Mouse (Mus musculus): ENCODE data around the gene Cfap97d2. TPM values are rescaled to one million over a fixed set of nuclear protein-coding genes. Genes with fewer than 3 reads are reported as not detected.

Cfap97d2 gene
- polyA plus RNA-seq, 1 experiment from 2014 or later, result 1.6 TPM

DNA sequence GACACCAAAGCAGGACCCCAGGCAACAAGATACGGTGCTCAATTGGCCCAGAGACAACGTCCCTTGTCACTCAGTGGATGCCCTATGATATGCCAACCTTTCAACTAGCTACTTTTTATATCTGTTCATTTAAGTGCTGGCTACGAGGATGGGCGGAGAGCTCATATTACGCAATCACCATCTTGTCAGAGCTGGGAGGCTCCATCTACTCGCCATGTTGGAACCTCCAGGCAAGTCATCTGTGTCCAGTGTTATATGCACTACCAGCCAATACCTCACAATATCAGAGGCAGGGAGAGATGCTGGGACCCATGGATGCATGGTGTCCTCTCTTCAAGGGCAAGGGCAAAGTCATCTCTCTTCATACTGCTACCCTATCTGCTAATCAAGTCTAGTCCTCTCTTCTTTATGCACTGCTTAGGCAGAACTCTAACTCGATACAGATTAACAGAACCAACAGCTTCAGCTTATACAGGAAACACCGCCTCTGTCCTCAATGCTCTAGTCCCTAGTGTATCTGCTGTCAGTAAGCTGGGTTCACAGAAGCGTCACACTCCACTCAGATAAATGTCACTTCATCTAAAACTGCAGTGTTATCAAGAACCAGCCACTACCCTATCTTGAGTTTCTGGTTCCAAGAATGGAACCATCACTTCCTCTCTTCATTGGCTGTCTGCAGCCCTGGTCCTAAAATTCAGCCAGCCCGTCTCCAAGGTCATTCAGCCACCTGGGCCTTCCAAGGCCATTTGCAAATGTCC, 34.3 kb upstream of the Cfap97d2 start:
- Histone ChIP-seq H3K4me1 (ENCODE audit: control insufficient read depth, insufficient read depth, low read length) (peaks cover 22% of the 10 kb centered on the region; the same call in 1 of the 2 replicates), H3K4me3 (replicated peaks; ENCODE audit: low read depth, low read length) (no peak overlapping the region), H3K27ac (replicated peaks; ENCODE audit: low read depth, low read length) (no peak overlapping the region), H3K9ac (replicated peaks; ENCODE audit: low read length) (no peak overlapping the region), H3K36me3 (ENCODE audit: control insufficient read depth, insufficient read depth, low read length) (no peaks in the 10 kb centered on the region), H3K4me2 (ENCODE audit: low read length) (no peak overlapping the region), H3K27me3 (ENCODE audit: control insufficient read depth, insufficient read depth, low read length) (no peaks in the 10 kb centered on the region), H3K9me3 (ENCODE audit: control insufficient read depth, low read length) (no peaks in the 10 kb centered on the region)
- WGBS, result 91% methylated on average over 10 of the region's 10 CpGs
- DNase-seq (no peak), ATAC-seq (ENCODE audit: low FRiP score, low TSS enrichment) (no peak)

DNA sequence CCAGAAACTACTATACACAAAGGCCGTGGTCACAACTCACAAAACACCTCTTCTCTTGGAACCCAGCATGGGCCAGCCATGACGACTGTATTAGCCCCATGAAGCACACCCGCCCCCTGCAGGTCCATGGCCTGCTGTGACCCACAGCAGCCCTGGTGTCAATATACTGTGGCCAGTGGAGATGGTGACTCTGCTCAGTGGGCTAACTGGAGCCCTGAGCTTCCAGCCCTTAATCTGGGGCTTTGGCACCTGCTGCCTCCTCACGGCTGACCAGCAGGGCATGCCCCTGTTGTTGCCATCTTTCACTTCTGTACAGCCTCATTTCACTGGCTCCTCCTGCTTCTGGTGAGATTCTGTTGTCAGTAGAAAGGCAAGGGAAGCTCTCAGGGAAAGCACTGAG, 32.5 kb upstream of the Cfap97d2 start:
- Histone ChIP-seq H3K9ac (replicated peaks; ENCODE audit: low read length) (no peak overlapping the region), H3K36me3 (ENCODE audit: control insufficient read depth, insufficient read depth, low read length) (no peaks in the 10 kb centered on the region), H3K4me1 (ENCODE audit: control insufficient read depth, insufficient read depth, low read length) (peaks cover 22% of the 10 kb centered on the region; the same call in 1 of the 2 replicates), H3K27me3 (ENCODE audit: control insufficient read depth, insufficient read depth, low read length) (no peaks in the 10 kb centered on the region), H3K4me3 (replicated peaks; ENCODE audit: low read depth, low read length) (no peak overlapping the region), H3K27ac (replicated peaks; ENCODE audit: low read depth, low read length) (no peak overlapping the region), H3K4me2 (ENCODE audit: low read length) (no peak overlapping the region), H3K9me3 (ENCODE audit: control insufficient read depth, low read length) (no peaks in the 10 kb centered on the region)
- WGBS, result 67% methylated on average over 4 of the region's 4 CpGs
- no peak for DNase-seq
- no peak for ATAC-seq (ENCODE audit: low FRiP score, low TSS enrichment)

DNA sequence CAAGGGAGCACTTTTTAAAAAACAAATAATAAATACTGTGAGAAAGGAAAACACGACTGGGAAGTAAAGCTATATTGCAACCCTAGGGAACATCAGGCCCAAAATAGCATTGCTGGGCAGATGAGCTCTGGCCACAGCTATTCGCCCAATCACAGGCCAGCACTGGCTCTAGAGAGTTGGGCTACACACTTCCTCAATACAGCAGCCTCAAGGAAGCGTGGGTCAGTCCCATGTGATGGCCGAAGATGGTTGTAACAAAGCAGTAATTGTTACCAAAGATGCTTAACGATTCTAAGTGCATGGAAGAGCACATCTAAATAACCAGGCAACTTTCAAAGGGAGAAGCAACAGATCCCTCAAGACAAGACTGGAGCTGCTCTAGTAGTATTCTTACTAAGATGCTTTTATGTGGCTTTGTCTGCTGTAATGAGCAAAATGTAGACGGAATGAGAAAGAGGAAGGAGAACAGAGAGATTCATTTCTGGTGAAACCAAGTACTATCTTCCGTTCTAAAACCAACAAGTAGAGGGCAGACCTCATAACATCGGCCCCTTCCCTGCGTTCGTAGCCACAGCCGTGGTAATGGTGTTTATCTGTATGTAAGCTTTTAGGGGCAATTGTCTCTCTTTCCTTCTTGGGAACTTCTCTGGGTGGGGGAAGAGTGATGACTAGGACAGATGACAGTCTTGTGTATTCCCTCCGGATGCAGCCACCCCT, 31.2 kb upstream of the Cfap97d2 start:
- H3K4me1 ChIP-seq (ENCODE audit: control insufficient read depth, insufficient read depth, low read length), result peaks cover 22% of the 10 kb centered on the region; the same call in 1 of the 2 replicates
- ATAC-seq (ENCODE audit: low FRiP score, low TSS enrichment) (no peak), DNase-seq (no peak)
- H3K9me3 ChIP-seq (ENCODE audit: control insufficient read depth, low read length), result no peaks in the 10 kb centered on the region
- no peak overlapping the region for H3K27ac ChIP-seq (replicated peaks; ENCODE audit: low read depth, low read length)
- H3K9ac ChIP-seq (replicated peaks; ENCODE audit: low read length), result no peak overlapping the region
- 73% methylated on average over 12 of the region's 12 CpGs for WGBS
- peak overlapping the region; percentile 77 for H3K4me2 ChIP-seq (ENCODE audit: low read length)
- H3K27me3 ChIP-seq (ENCODE audit: control insufficient read depth, insufficient read depth, low read length), result no peaks in the 10 kb centered on the region
- H3K4me3 ChIP-seq (replicated peaks; ENCODE audit: low read depth, low read length), result no peak overlapping the region
- no peaks in the 10 kb centered on the region for H3K36me3 ChIP-seq (ENCODE audit: control insufficient read depth, insufficient read depth, low read length)

DNA sequence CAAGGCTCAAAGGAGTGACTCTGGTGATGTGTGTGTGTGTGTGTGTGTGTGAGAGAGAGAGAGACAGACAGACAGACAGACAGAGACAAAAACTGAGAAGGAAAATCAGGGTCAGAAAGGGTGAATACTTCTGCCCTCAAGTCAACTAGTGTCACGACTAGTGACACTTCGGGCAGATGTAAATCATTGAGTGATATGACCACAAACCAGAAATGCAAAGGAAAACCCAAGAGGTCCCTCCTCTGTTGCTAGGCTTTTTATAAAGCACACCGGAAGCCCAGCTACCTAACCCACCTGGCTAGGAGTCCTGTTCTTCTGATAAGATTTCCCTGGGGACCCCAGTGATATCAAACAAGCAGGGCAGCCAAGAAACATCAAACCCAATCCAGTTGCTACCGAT, 30.6 kb upstream of the Cfap97d2 start:
- Histone ChIP-seq H3K9ac (replicated peaks; ENCODE audit: low read length) (peak overlapping the region; percentile 73; the same call in 1 of the 2 replicates), H3K36me3 (ENCODE audit: control insufficient read depth, insufficient read depth, low read length) (no peaks in the 10 kb centered on the region), H3K9me3 (ENCODE audit: control insufficient read depth, low read length) (no peaks in the 10 kb centered on the region), H3K27ac (replicated peaks; ENCODE audit: low read depth, low read length) (no peak overlapping the region), H3K27me3 (ENCODE audit: control insufficient read depth, insufficient read depth, low read length) (no peaks in the 10 kb centered on the region), H3K4me1 (ENCODE audit: control insufficient read depth, insufficient read depth, low read length) (peaks cover 22% of the 10 kb centered on the region; the same call in 1 of the 2 replicates), H3K4me2 (ENCODE audit: low read length) (peak overlapping the region; percentile 77), H3K4me3 (replicated peaks; ENCODE audit: low read depth, low read length) (peak overlapping the region; percentile 76; the same call in 1 of the 2 replicates)
- DNase-seq (no peak), ATAC-seq (ENCODE audit: low FRiP score, low TSS enrichment) (no peak)
- 80% methylated on average over 4 of the region's 4 CpGs for WGBS

DNA sequence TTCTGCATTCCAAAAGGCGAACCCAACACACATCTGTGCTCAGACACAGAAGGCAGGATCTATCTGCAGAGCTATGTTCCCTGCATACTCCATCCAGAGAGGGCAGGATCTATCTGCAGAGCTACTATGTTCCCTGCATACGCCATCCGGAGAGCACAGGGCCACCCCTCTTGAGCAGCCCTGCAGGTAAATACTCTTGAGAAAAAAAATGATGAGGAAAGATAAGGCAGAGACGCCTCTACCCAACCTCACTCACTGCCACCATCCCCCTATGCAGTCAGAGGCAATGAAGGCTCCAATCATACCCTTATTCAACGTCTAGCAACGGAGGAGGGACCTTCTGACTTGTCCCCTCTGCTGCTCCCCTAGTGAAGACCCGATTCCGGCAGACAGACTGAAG, 30.2 kb upstream of the Cfap97d2 start:
- no peak for ATAC-seq (ENCODE audit: low FRiP score, low TSS enrichment)
- H3K4me3 ChIP-seq (replicated peaks; ENCODE audit: low read depth, low read length), result peak overlapping the region; percentile 76
- WGBS, result 45% methylated on average over 8 of the region's 8 CpGs

DNA sequence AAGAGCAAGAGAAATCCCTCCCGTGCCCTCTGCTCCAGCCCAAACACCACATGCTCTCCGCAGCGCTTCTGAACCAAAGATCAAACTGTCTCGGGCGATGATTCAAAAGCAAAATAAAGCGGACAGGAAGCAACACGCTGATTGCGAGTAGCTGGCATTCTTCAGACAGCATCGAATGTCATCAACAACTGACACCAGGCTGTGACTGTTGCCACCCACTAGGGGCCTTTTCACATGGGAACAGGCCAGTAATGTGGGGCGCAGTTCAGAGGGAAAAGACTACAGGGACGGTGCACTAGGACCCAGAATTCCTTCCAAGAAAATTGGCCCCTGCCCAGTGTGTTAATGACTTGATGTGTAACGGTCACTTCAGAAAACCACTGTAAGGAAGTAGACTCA, 29.4 kb upstream of the Cfap97d2 start:
- peaks cover 22% of the 10 kb centered on the region; the same call in 1 of the 2 replicates for H3K4me1 ChIP-seq (ENCODE audit: control insufficient read depth, insufficient read depth, low read length)
- DNase-seq (peak; percentile 77), ATAC-seq (ENCODE audit: low FRiP score, low TSS enrichment) (no peak)
- H3K4me2 ChIP-seq (ENCODE audit: low read length), result peak overlapping the region; percentile 77
- H3K27me3 ChIP-seq (ENCODE audit: control insufficient read depth, insufficient read depth, low read length), result no peaks in the 10 kb centered on the region
- H3K27ac ChIP-seq (replicated peaks; ENCODE audit: low read depth, low read length), result peak overlapping the region; percentile 86
- H3K36me3 ChIP-seq (ENCODE audit: control insufficient read depth, insufficient read depth, low read length), result no peaks in the 10 kb centered on the region
- H3K9ac ChIP-seq (replicated peaks; ENCODE audit: low read length), result peak overlapping the region; percentile 73
- WGBS, result 0% methylated on average over 12 of the region's 12 CpGs
- H3K9me3 ChIP-seq (ENCODE audit: control insufficient read depth, low read length), result no peaks in the 10 kb centered on the region
- peak overlapping the region; percentile 76 for H3K4me3 ChIP-seq (replicated peaks; ENCODE audit: low read depth, low read length)

More for the DNA sequence above, 30.2 kb upstream of the Cfap97d2 start:
- Histone ChIP-seq H3K36me3 (ENCODE audit: control insufficient read depth, insufficient read depth, low read length) (no peaks in the 10 kb centered on the region), H3K27ac (replicated peaks; ENCODE audit: low read depth, low read length) (peak overlapping the region; percentile 86; the same call in 1 of the 2 replicates), H3K27me3 (ENCODE audit: control insufficient read depth, insufficient read depth, low read length) (no peaks in the 10 kb centered on the region), H3K4me1 (ENCODE audit: control insufficient read depth, insufficient read depth, low read length) (peaks cover 22% of the 10 kb centered on the region; the same call in 1 of the 2 replicates), H3K9ac (replicated peaks; ENCODE audit: low read length) (peak overlapping the region; percentile 73; the same call in 1 of the 2 replicates), H3K4me2 (ENCODE audit: low read length) (peak overlapping the region; percentile 77), H3K9me3 (ENCODE audit: control insufficient read depth, low read length) (no peaks in the 10 kb centered on the region)
- DNase-seq, result peak; percentile 20

DNA sequence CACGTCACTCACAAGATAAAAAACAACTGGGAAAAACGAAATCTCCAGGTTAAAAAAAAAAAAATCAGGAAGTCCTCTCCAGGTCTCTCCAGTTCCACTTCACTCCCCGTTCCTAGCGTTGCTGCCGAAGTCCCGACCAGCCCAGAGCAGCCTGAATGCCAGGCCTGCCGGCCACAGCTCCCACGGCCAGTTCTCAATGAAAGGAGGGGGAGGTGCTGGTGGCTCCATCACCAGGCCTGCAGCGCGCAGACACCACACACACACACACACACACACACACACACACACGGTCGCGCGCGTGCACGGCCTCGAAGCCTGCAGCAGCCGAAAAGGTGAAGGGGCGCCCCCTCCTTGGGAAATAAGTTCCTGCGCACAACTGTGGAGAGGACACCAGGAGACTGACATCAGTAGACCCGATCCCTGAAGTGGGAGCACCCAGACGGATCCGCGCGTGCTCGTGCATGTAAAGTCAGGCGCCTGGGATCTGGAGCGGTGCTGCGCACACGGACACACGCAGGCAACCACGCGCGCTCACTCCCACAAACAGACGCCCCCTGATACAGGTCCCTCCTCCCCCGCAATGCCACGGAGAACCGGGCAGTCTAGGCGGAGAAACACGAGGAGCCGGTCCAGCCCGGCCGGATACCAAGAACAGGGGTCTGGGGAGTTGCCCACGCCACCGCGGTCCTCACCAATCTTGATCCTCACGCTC, 28.8 kb upstream of the Cfap97d2 start:
- H3K4me1 ChIP-seq (ENCODE audit: control insufficient read depth, insufficient read depth, low read length), result peaks cover 22% of the 10 kb centered on the region; the same call in 1 of the 2 replicates
- DNase-seq (peak; percentile 87), ATAC-seq (ENCODE audit: low FRiP score, low TSS enrichment) (peak; percentile 78)
- under 1% methylated on average over 47 of the region's 47 CpGs for WGBS
- H3K9me3 ChIP-seq (ENCODE audit: control insufficient read depth, low read length), result no peaks in the 10 kb centered on the region
- H3K9ac ChIP-seq (replicated peaks; ENCODE audit: low read length), result peak overlapping the region; percentile 73
- H3K36me3 ChIP-seq (ENCODE audit: control insufficient read depth, insufficient read depth, low read length), result no peaks in the 10 kb centered on the region
- H3K4me2 ChIP-seq (ENCODE audit: low read length), result peak overlapping the region; percentile 77
- peak overlapping the region; percentile 76 for H3K4me3 ChIP-seq (replicated peaks; ENCODE audit: low read depth, low read length)
- no peaks in the 10 kb centered on the region for H3K27me3 ChIP-seq (ENCODE audit: control insufficient read depth, insufficient read depth, low read length)
- H3K27ac ChIP-seq (replicated peaks; ENCODE audit: low read depth, low read length), result peak overlapping the region; percentile 86

DNA sequence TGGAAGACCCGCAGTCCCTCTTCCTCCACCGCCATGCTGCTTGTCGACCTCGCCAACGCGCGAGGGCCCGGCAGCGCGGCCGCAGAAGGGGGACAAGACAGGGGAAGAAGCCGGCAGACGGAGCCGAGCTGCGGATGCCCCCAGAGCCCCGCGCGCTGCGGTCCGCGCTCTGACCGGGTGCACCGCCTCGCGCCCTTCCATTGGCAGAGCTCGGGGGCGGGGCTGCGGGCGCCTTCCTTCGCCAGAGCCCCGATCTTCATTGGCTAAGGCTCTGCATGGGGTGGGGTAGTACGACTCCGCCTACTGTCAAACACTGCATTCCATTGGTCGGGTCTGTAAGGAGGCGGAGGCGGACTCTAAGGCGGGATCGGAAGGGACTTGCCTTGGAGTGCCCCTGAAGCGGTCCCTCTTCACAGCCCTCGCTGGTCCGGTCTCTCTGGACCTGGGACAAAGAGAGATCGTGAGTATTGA, 28.2 kb upstream of the Cfap97d2 start, which contains the start of gene Rasa3:
Gene Rasa3, minus strand, starts transcription at position 191 of the 471 bp plus-strand sequence.
- Histone ChIP-seq H3K4me3 (replicated peaks; ENCODE audit: low read depth, low read length) (peak within 1 kb of the TSS; percentile 76), H3K27ac (replicated peaks; ENCODE audit: low read depth, low read length) (peak within 1 kb of the TSS; percentile 86), H3K4me1 (ENCODE audit: control insufficient read depth, insufficient read depth, low read length) (peaks cover 22% of the 10 kb centered on the region; the same call in 1 of the 2 replicates), H3K36me3 (ENCODE audit: control insufficient read depth, insufficient read depth, low read length) (no peaks in the 10 kb centered on the region), H3K9ac (replicated peaks; ENCODE audit: low read length) (peak within 1 kb of the TSS; percentile 73), H3K27me3 (ENCODE audit: control insufficient read depth, insufficient read depth, low read length) (no peaks in the 10 kb centered on the region), H3K4me2 (ENCODE audit: low read length) (peak within 1 kb of the TSS; percentile 77), H3K9me3 (ENCODE audit: control insufficient read depth, low read length) (no peaks in the 10 kb centered on the region)
- DNase-seq (peak; percentile 97), ATAC-seq (ENCODE audit: low FRiP score, low TSS enrichment) (peak; percentile 99)
- under 1% methylated on average over 42 of the region's 42 CpGs for WGBS

Measured in midbrain, embryonic 14.5 days (tissue).